Mouse (Mus musculus): ENCODE results near the gene Srd5a3. TPM values are rescaled to one million over a fixed set of nuclear protein-coding genes. Genes with fewer than 3 reads are reported as not detected.
A peak's percentile ranks its signal among the peaks of the same experiment; 100 is the strongest.
"Not testable (repeated sequence)": the region's sequence is repeated elsewhere in the genome, so short reads cannot be mapped to it uniquely, and the experiment has no call there.

Gene Srd5a3
- total RNA-seq (2021): 1 to 10 TPM; 3.5 to 3.7 TPM
- long read RNA-seq, experiment 1, partial matches to known transcripts: 0 of 3 reads
- long read RNA-seq, experiment 1, other reads (novel, unspliced or antisense): 0 of 3 reads
- long read RNA-seq, experiment 2, partial matches to known transcripts: 0 of 1 reads
- long read RNA-seq, experiment 2, other reads (novel, unspliced or antisense): 0 of 1 reads

GRCm38 (mm10) chr5:76139808-76140729, at the start of gene Srd5a3:
Gene Srd5a3 (plus strand): TSS chr5:76140271.
- DNase-seq: peak; percentile 95

GRCm38 (mm10) chr5:76103809-76104208, 36.3 kb upstream of the Srd5a3 start:
- not testable (repeated sequence) for DNase-seq

- no peak for DNase-seq
These were observed 32.8 kb upstream of the Srd5a3 start for GRCm38 (mm10) chr5:76107306-76107705.

- DNase-seq: no peak
These were observed 31.6 kb upstream of the Srd5a3 start for GRCm38 (mm10) chr5:76108496-76108895.

GRCm38 (mm10) chr5:76111173-76111572, 28.9 kb upstream of the Srd5a3 start:
- no peak for DNase-seq

GRCm38 (mm10) chr5:76112016-76112415, 28.1 kb upstream of the Srd5a3 start:
- DNase-seq: no peak

DNA sequence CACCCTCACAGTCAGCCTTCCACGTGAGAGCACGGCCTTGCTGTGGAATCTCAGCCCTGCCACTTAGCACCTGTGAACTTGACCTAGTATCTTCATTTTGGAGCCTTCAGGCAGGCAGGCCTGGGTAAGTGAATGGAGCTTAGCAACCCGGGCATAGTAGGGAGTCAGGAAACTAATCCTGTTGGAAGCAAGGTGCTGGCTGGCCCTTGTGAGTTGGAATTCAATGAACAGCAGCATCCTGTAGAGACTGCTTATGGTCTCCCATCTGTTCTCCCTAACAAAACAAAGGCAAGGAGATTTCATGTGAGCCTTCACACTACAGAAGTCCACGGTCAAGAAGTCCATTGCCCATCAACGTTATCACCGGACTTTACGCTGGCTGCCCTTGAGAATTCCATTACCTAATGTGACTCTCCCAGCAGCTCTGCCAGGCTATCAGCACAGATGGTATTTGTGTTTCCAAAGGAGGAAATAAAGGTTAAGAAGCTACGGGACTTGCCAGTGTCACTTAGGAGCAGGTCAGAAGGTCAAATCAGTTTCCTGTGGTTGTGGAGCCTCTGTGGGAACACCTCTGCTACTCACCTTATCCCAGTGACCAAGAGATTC, 24.5 kb upstream of the Srd5a3 start:
- DNase-seq: no peak

DNA sequence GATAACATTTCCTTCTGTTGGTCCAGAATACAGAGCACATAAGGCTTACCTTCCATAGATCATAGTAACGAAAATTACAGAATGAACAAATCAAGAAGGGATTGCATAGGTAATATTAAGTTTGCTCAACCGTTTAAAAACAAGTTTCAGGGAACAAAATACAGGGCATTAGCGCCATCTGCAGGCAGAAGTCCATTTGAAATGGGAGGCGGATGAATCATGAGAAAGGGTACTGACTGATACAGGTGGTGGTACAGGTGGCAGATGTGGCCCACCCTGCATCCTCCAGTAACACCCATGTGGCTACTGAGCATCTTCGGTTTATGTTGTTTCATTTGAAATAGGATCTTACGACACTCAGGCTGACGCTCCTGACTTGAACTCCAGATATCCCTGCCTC, 21.6 kb upstream of the Srd5a3 start:
- DNase-seq: peak; percentile 10

GRCm38 (mm10) chr5:76120634-76121033, 19.4 kb upstream of the Srd5a3 start:
- no peak for DNase-seq

GRCm38 (mm10) chr5:76127584-76128316, 12.3 kb upstream of the Srd5a3 start:
- no peak for DNase-seq

GRCm38 (mm10) chr5:76130292-76130691, 9.8 kb upstream of the Srd5a3 start:
- no peak for DNase-seq

DNA sequence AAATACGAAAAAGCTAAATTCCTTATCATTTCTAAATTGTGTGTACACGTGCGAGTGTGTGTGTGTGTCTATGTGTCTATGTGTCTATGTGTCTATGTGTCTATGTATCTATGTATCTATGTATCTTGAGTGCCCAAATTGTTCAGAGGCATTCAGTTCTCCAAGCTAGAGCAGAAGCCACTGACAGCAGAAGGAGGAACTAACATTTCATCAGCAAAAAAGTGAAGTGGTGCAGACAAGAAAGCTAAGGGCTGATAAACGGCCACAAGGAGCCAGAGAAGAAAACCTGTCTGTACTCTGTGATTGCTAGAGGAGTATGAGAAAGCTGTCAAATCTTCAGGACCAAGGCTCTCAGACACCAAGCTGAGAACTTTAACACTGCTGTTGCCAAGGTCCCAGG, 8.1 kb upstream of the Srd5a3 start:
- DNase-seq: no peak

DNA sequence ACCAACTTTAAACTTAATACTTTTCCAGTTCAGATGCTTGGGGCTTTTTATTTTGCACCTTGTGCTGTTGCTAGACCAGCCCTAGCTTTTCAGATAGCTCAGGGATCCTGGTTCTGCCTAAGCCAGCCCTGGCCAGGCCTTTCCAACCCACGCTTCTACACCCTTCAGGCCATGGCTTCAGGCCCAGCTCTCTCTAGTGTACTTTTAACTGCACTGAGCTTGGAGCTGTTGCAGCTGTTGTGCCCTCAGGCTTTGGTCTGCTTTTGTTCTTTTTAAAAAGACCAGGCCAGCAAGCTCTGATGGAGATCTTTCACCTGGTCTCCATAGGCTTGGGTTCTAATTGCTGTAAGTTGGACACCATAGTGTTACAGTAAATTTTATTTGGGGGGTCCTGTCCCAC, 4.4 kb upstream of the Srd5a3 start:
- DNase-seq: no peak

DNA sequence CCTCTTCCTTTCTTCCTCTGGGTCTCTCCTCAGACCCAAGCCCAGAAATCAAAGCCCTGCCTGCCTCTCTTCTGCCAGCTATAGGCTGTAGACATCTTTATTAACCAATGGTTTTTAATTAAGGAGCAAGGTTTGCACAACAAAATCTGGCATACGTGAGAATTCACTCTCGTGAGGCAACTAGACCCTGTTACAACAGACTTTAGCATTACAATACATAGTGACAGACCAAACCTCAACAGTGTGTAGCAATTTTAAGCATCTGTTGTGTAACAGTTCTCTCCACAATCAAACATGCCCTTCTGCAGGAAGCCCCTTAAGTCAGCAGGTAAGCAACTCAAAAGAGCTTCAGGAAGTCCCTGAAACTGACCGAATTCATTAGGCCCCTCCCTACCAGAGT, 3.8 kb upstream of the Srd5a3 start:
- DNase-seq: no peak

- no peak for DNase-seq
These were observed 2.5 kb upstream of the Srd5a3 start for GRCm38 (mm10) chr5:76137586-76137985.

GRCm38 (mm10) chr5:76138071-76138470, 2.0 kb upstream of the Srd5a3 start:
- no peak for DNase-seq

DNA sequence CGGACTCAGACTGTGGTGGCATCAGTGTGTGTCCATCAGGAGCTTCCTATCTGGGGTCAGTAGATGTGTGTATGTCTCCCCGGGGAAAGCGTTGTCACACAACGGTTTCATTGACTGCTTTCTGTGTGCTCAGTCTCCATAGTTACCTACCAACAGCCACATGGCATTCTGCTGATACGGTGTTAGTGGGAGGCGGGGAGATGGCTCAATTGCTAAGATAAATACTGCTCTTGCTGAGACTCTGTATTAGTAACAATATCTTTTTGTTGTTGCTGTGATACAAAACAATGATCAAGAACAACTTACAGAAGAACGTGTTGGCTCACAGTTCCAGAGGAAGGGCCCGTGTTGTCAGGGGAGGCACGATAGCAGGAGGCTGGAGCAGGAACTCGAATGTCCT, 1.6 kb upstream of the Srd5a3 start:
- no peak for DNase-seq

- DNase-seq: no peak
These were observed 850 bp upstream of the Srd5a3 start for GRCm38 (mm10) chr5:76139171-76139671.

GRCm38 (mm10) chr5:76140730-76141066, 627 bp downstream of the Srd5a3 start:
- DNase-seq: no peak

DNA sequence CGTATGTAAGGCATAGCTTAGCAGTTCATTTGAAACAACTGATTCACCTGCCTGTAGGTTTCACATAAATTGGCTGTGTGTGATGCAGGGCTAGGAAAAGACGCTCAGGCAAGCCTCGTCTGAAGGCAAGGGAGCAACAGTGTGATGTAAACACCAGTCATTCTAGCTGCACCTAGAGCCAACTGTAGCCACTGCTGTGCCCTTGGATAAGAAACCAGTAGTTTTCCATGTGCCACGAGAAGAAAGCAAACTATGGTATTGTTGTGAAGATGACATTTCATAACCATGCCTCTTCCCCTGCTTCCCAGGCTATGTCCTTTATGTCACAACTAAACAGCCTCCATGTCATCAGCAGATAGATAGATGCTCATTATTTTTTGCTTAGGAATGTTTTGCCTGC, 3.3 kb downstream of the Srd5a3 start:
- no peak for DNase-seq

- no peak for DNase-seq
These were observed 6.3 kb downstream of the Srd5a3 start for GRCm38 (mm10) chr5:76146401-76146800.

DNA sequence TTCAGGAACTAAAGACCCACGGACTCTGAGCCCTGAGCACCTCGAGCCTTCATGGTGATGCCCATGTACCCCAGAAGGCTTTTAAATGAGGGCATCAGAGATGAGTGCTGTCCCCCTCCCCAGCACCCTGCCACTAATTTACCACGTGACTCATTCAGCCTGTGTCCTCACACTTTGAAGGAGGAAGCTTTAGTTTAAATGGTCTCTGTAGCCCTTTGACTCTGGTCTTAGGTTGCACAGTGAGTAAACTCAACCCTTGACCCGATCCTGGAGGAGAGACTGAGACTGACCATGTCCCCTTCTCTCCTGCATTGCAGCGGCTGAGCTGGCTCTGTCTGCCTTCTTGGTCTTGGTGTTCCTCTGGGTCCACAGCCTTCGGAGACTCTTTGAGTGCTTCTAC, 9.4 kb downstream of the Srd5a3 start:
- DNase-seq: no peak

DNA sequence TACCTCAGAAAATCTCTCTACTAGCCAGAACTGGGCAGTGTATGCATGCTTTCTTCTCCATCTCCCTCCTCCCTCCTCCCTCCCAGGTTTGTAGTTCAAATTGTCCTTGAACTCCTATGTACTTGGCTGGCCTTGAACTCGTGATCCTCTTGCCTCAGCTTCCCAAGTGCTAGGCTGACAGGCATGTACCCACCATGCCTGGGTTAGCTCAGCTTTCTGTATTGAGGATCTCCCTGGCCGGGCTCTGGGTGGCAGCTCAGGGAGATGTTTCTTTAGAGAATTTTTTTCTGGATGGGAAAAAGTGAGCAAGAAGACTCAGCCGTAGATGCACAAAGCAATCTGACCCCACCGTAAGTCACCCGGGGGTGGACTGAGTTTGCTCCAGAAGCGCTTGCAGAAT, 12.9 kb downstream of the Srd5a3 start:
- DNase-seq: no peak

All from gastrocnemius, postnatal 25 days (tissue).